Mouse (Mus musculus) gastrocnemius, postnatal 25 days (tissue): Measurements from ENCODE around the gene Afdn. TPM values are rescaled to one million over a fixed set of nuclear protein-coding genes. Genes with fewer than 3 reads are reported as not detected.

Source experiments
- total RNA-seq, 2 experiments: library from RNA; stranded (reverse); gene quantifications; 1 replicate in 1 of 2; 2 replicates in 1 of 2; pipeline ENCODE4 v1.2.3; 2021

Afdn gene
- total RNA-seq, 2 experiments from 2014 or later, result 47.4 to 50.9 TPM

Other genes with a start within 250 kb of the Afdn start
- 1 to 10 TPM in 1 of 2 experiments, under 1 TPM in 1; 0.97 to 1.4 TPM for gene Tcte2, start 1.3 kb downstream of the Afdn start, total RNA-seq
- gene Gm7168, start 187.8 kb downstream of the Afdn start, total RNA-seq, result not detected
- not detected for gene Gm7356, start 243.2 kb downstream of the Afdn start, total RNA-seq